Mouse (Mus musculus) c-Kit-positive CD71-positive TER-119-negative erythroid progenitor cells, embryonic 14.5 days (primary cell): ENCODE results near the gene Cdc14b.

Experiments
- DNase-seq: peaks from one replicate; pipeline ENCODE4 v3.0.0-alpha.2; 2013; ENCODE audit warnings: low read depth

The Cdc14b gene

GRCm38 (mm10) chr13:64274879-64275753 is at the start of gene Cdc14b:
Gene Cdc14b, minus strand, starts transcription at chr13:64275290.
- DNase-seq = peak; percentile 59

- no peak for DNase-seq
Observed at GRCm38 (mm10) chr13:64322561-64323281, 47.6 kb upstream of the Cdc14b start.

- DNase-seq = no peak
Observed at GRCm38 (mm10) chr13:64320334-64320733, 45.2 kb upstream of the Cdc14b start.

- no peak for DNase-seq
Observed at GRCm38 (mm10) chr13:64319782-64320181, 44.7 kb upstream of the Cdc14b start.

- DNase-seq = no peak
Observed at GRCm38 (mm10) chr13:64318355-64318754, 43.3 kb upstream of the Cdc14b start.

- DNase-seq = peak; percentile 58
Observed at GRCm38 (mm10) chr13:64315483-64316050, 40.5 kb upstream of the Cdc14b start.

GRCm38 (mm10) chr13:64314041-64314440 is 39.0 kb upstream of the Cdc14b start:
- no peak for DNase-seq

GRCm38 (mm10) chr13:64312916-64313289 is 37.8 kb upstream of the Cdc14b start:
- DNase-seq = no peak

- DNase-seq = peak; percentile 56
Observed at GRCm38 (mm10) chr13:64312024-64312915, 37.2 kb upstream of the Cdc14b start, which contains the start of gene Aaed1. Gene Aaed1, minus strand, starts transcription at chr13:64312710.

- DNase-seq = no peak
Observed at GRCm38 (mm10) chr13:64311266-64311665, 36.2 kb upstream of the Cdc14b start.

GRCm38 (mm10) chr13:64310585-64310984 is 35.5 kb upstream of the Cdc14b start:
- DNase-seq = no peak

- DNase-seq = no peak
Observed at GRCm38 (mm10) chr13:64309842-64310241, 34.8 kb upstream of the Cdc14b start.

GRCm38 (mm10) chr13:64309036-64309435 is 33.9 kb upstream of the Cdc14b start:
- no peak for DNase-seq

GRCm38 (mm10) chr13:64307508-64307907 is 32.4 kb upstream of the Cdc14b start:
- no peak for DNase-seq

GRCm38 (mm10) chr13:64306078-64306477 is 31.0 kb upstream of the Cdc14b start:
- peak; percentile 54 for DNase-seq

GRCm38 (mm10) chr13:64299069-64299468 is 24.0 kb upstream of the Cdc14b start:
- no peak for DNase-seq

- DNase-seq = no peak
Observed at GRCm38 (mm10) chr13:64286791-64287190, 11.7 kb upstream of the Cdc14b start.

GRCm38 (mm10) chr13:64286321-64286720 is 11.2 kb upstream of the Cdc14b start:
- DNase-seq = no peak

GRCm38 (mm10) chr13:64284676-64285075 is 9.6 kb upstream of the Cdc14b start:
- DNase-seq = no peak

GRCm38 (mm10) chr13:64280940-64281339 is 5.8 kb upstream of the Cdc14b start:
- DNase-seq = no peak

GRCm38 (mm10) chr13:64275754-64276127 is 651 bp upstream of the Cdc14b start:
- no peak for DNase-seq
